Mouse (Mus musculus) ES-E14 (cell line): ENCODE results near the gene Ercc8.

Experiments
- CHD2 ChIP-seq: IDR thresholded peaks from 2 replicates; pipeline ENCODE4 v1.6.1; 2014; ENCODE audit warnings: mild to moderate bottlenecking, low read depth, low read length, inconsistent platforms
- HCFC1 ChIP-seq: IDR thresholded peaks from 2 replicates; pipeline ENCODE4 v1.6.1; 2012; ENCODE audit warnings: low read length, inconsistent platforms, borderline replicate concordance; ENCODE audit not compliant: insufficient read depth
- MAFK ChIP-seq: IDR thresholded peaks from 2 replicates; pipeline ENCODE4 v1.6.1; 2014; ENCODE audit warnings: mild to moderate bottlenecking, low read depth, low read length, inconsistent platforms; ENCODE audit not compliant: insufficient read depth
- ZNF384 ChIP-seq: IDR thresholded peaks from 2 replicates; pipeline ENCODE4 v1.6.1; 2012; ENCODE audit warnings: low read depth, low read length, inconsistent platforms

DNA sequence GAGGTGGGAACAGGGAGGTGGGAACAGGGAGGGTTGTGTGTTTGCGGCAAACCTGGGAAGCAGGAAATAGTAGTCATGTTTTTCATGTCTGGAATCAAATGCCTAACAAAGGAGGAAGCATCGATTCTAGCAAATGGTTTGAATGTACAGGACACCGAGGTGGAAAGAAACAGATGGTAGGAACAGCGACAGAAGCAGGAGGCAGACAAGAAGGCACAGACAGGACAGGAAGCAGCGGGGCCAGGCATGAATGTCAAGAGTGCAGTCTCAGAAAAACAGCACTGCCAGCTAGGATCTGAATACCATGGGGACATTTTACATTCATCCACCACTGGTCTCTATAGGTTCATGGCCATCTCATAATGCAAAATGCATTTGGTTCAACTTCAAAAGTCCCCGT, 36.9 kb downstream of the Ercc8 start:
- no peak for TF ChIP-seq MAFK
- no peak for TF ChIP-seq CHD2
- TF ChIP-seq ZNF384: no peak
- TF ChIP-seq HCFC1: no peak
